Mouse (Mus musculus): ENCODE measurements around the gene Ostf1.

Gene Ostf1

GRCm38 (mm10) chr19:18599051-18599450, 32.6 kb downstream of the Ostf1 start:
- 88% methylated on average over 8 of the region's 8 CpGs for WGBS

- WGBS, result 88% methylated on average over 3 of the region's 3 CpGs
Observed at GRCm38 (mm10) chr19:18598265-18598926, 33.2 kb downstream of the Ostf1 start.

GRCm38 (mm10) chr19:18597772-18598171, 33.9 kb downstream of the Ostf1 start:
- 67% methylated on average over 6 of the region's 6 CpGs for WGBS

GRCm38 (mm10) chr19:18596876-18597275, 34.7 kb downstream of the Ostf1 start:
- WGBS, result 81% methylated on average over 5 of the region's 5 CpGs

- 78% methylated on average over 10 of the region's 10 CpGs for WGBS
Observed at GRCm38 (mm10) chr19:18593722-18594121, 37.9 kb downstream of the Ostf1 start.

- WGBS, result 89% methylated on average over 6 of the region's 6 CpGs
Observed at GRCm38 (mm10) chr19:18592919-18593318, 38.7 kb downstream of the Ostf1 start.

- WGBS, result 44% methylated on average over 5 of the region's 5 CpGs
Observed at GRCm38 (mm10) chr19:18590942-18591354, 40.7 kb downstream of the Ostf1 start.

GRCm38 (mm10) chr19:18590234-18590633, 41.4 kb downstream of the Ostf1 start:
- 82% methylated on average over 5 of the region's 5 CpGs for WGBS

GRCm38 (mm10) chr19:18589276-18589675, 42.3 kb downstream of the Ostf1 start:
- WGBS, result 87% methylated on average over 8 of the region's 8 CpGs

- WGBS, result 95% methylated on average over 10 of the region's 10 CpGs
Observed at GRCm38 (mm10) chr19:18588801-18589200, 42.8 kb downstream of the Ostf1 start.

GRCm38 (mm10) chr19:18588243-18588642, 43.4 kb downstream of the Ostf1 start:
- 96% methylated on average over 1 of the region's 1 CpGs for WGBS

GRCm38 (mm10) chr19:18587118-18587517, 44.5 kb downstream of the Ostf1 start:
- WGBS, result 93% methylated on average over 9 of the region's 9 CpGs

- WGBS, result 72% methylated on average over 7 of the region's 7 CpGs
Observed at GRCm38 (mm10) chr19:18584621-18585020, 47.0 kb downstream of the Ostf1 start.

GRCm38 (mm10) chr19:18583706-18584105, 47.9 kb downstream of the Ostf1 start:
- WGBS, result 93% methylated on average over 4 of the region's 4 CpGs

GRCm38 (mm10) chr19:18582887-18583286, 48.7 kb downstream of the Ostf1 start:
- WGBS, result 82% methylated on average over 6 of the region's 6 CpGs

- 96% methylated on average over 9 of the region's 9 CpGs for WGBS
Observed at GRCm38 (mm10) chr19:18582226-18582625, 49.4 kb downstream of the Ostf1 start.

GRCm38 (mm10) chr19:18581046-18581445, 50.6 kb downstream of the Ostf1 start:
- 89% methylated on average over 16 of the region's 16 CpGs for WGBS

GRCm38 (mm10) chr19:18579012-18579358, 52.6 kb downstream of the Ostf1 start:
- WGBS, result 93% methylated on average over 1 of the region's 1 CpGs

- WGBS, result 69% methylated on average over 17 of the region's 17 CpGs
Observed at GRCm38 (mm10) chr19:18578216-18579011, 53.2 kb downstream of the Ostf1 start.

GRCm38 (mm10) chr19:18577348-18577747, 54.3 kb downstream of the Ostf1 start:
- WGBS, result 84% methylated on average over 5 of the region's 5 CpGs

- 94% methylated on average over 3 of the region's 3 CpGs for WGBS
Observed at GRCm38 (mm10) chr19:18575891-18576290, 55.7 kb downstream of the Ostf1 start.

GRCm38 (mm10) chr19:18573907-18574306, 57.7 kb downstream of the Ostf1 start:
- WGBS, result 85% methylated on average over 5 of the region's 5 CpGs

GRCm38 (mm10) chr19:18573443-18573842, 58.2 kb downstream of the Ostf1 start:
- 90% methylated on average over 3 of the region's 3 CpGs for WGBS

Measured in cerebral cortex, adult 2 months (tissue).